Mouse (Mus musculus) brain, embryonic 18.5 days (tissue): ENCODE measurements around the gene Asb3.
A peak's percentile ranks its signal among the peaks of the same experiment; 100 is the strongest.

Source experiments
- DNase-seq: peaks from one replicate; pipeline ENCODE4 v3.0.0-alpha.2; 2012; ENCODE audit warnings: low read depth, low spot score

The Asb3 gene

DNA sequence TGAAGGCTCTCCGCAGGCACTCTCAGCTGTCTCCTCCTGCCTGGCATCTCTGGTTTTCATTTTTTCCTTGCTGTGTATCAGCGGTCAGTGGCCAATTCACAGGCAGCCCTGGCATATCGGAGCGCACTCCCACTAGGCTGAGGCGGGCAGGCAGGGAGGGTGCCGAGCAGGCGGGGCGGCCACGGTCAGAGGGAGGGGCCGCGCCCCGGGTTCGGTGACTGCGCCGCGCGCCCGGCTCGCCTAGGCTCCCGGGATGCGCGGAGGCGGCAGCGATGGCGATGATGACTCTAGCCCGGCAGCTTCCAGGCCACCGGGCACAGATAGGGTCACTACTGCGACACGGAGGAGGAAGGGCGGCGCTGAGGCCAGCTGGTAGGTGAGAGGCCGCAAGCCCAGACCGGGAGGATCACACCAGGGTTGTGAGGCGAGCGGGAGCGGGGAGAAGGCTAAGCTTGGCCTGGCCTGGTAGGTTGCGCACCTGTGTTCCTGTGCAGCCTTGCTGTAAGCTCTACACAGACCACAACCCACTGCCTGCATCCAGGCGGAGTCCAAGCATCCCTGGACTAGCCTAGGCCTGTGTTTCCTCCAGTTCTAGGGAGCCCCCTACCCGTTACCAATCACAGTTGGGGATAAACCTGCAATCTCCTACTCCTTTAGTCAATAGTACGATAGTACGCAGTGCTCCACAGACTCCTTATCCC lies at the start of gene Asb3, which contains the start of gene Gpr75:
Asb3 (plus strand) TSS at position 246 of the 701 bp plus-strand sequence.
Gpr75 (plus strand) TSS at position 188 of the 701 bp plus-strand sequence.
- peak; percentile 36 for DNase-seq

DNA sequence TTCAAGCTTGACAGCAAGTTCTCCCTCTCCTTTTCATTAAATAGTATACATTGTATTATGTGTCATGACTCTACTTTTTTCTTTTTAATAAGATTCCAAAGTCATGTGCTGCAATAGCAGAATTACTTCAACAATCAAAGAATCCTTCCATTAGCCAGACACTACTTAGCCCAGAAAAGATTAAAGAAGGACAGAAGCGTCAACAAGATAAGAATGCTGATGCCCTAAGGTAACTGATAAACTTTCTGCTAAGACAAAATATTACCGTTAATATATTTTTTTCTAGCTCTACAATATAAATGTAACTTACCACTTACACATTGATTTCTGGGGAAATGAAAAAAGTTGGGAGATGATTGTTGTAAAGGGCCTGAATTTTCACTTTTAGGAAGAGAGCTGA lies 46.4 kb upstream of the Asb3 start:
- DNase-seq: no peak

DNA sequence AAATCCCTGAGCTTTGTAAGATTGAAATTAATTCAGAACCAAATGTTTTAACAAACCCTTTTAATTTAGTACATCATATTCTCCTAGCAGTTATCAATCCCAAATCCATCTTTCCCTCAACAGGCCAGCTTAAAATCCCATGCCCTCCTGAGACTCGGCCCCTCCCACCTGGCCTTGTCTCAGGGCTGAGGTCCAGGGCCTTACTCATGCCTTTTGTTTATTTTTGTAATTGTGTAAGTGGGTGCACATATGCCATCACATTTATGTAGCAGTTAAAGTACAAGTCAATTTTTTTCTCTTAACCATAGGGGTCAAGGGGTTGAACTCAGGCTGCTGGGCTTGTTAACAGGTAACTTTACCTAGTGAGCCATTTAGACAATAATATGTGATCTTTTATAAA lies 40.9 kb upstream of the Asb3 start:
- DNase-seq: no peak

DNA sequence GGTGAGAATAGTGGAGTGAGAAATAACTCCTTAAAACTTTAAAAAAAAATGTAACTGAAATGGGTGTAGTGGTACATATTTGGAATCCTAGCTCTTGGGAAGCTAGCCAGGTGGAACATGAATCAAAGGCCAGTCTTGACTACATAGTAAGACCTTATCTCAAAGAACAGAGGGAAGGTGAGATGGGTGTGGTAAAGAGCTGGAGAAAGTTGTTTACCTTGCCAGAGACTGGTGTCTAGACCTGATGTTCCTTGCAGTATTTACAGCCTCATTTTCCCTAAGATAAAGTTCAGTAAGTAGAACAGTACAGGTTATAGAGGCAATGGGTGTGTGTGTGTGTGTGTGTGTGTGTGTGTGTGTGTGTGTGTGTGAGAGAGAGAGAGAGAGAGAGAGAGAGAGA lies 12.8 kb upstream of the Asb3 start:
- DNase-seq: no peak

DNA sequence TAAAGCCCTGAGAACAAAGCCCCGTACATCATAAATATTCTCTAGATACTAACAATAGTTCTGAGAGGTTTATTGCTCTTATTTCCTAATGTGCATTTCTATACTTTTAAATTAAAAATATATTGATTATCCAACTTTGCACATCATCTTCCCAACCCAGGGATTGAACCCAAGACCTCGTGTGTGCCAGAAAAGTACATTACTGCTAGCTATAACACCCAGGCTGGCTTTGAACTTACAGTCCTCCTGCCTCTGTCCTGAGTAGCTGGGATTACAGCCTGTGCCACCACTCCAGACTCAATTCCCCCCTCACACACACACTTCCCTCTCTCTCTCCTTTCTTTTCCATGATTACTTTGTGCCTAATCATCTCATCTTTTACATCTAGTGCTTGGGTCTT lies 2.9 kb downstream of the Asb3 start:
- no peak for DNase-seq

DNA sequence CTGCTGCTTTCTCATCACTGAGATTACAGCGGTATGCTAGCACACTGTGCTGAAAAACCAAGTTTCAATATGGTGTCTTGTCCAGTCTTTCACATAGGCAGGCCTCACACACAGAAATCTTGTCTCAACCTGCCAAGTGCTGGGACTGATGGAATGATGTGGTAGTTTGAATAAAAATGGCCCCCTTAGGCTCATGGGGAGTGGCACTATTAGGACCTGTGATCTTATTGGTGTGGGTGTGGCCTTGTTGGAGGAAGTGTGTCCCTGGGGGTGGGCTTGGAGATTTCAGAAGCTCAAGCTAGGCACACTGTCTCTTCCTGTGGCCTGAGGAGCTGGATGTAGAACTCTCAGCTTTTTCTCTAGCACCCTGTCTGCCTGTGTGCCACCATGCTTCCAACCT lies 11.0 kb downstream of the Asb3 start:
- DNase-seq: no peak

DNA sequence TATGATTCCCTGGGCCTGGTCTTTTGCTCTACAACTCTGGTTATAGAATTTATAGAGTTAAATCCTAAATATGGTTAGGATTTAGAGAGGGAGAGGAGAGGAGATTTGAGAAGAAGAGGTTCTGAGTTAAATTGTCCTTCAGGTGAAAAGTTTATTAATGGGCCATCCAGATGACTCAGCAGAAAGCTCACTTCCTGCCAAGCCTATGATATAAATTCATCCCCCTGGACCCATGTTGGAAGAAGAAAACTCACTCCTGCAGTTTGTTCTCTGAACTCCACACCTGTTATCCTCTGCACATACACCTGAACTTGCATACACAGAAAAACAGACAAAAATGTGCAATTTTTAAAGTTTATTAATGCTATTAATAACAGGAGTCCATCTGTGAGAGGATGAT lies 14.1 kb downstream of the Asb3 start:
- DNase-seq: no peak

DNA sequence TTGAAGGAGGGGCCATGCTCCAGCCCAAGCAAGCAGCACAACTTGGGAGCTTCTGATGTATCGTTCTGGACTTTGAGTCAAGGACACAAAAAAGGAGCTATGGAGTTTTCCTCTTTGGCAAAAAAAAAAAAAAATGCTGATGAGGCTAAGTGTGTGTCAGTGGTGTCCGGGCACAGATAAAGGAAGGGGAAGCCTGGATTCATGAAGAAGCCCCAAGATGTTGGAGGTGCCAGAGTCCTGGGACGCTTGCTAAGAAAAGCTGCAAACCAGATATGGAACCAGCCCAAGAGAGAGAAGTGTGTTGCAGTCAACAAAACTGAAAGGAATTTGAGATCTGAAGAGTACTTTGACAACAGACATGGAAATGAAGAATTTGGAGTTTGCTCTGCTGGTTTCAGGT lies 27.1 kb downstream of the Asb3 start:
- DNase-seq: no peak

DNA sequence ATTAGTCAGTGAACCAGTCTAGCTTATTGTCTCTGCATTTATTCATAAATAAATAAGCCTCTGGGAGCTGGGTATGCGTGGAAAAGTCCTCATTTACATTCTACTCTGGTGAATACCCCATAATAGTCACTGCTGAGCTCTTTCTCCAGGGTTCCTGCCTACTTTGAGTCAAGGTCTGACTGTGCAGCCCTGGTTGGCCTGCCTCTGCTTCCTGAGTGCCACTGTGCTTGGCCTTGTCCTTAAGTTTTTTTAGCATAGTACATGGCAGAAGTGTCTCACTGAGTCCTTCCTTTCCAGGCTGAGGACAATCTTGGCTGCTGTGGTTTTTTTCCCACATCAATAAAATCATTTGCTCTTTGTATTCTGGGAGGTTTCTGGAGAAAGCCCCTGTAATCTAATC lies 35.4 kb downstream of the Asb3 start:
- DNase-seq: no peak

DNA sequence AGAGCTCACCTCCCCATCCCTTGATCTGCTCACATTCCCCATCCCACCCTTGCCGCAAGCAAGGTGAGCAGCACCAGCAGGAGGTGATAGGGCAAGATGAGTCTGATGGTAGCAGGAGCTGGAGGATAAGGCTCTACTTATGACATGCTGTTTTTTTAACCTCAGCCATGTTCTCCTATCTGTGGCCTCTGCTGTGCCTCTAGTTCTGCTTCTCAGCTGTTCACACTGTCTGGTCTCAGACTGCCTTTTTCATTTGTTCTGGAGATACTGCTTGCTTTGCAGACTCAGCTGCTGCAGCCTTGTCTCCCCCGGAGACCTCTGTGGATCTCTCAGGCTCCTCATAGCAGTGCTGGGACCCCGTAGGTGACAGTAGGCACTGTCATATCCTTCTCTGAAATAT lies 38.1 kb downstream of the Asb3 start:
- DNase-seq: no peak

DNA sequence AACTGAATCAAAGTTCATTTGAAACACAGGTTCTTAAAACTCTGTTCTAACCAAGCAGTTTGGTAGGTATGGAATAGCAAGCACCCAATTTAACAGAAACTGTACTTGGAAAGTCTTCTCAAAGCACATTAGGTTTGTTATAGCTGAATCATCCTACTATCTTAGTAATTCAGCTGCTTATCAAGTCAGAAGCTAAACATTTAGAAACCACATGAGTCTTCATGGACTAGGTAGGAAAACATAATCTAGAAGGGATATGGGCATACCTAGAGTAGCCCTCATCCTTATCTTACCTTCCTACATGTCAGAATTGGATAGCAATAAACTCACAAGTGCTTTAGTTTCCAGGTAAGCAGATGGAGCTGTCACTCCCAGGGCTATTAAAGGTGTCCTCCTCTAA lies 42.9 kb downstream of the Asb3 start:
- no peak for DNase-seq

DNA sequence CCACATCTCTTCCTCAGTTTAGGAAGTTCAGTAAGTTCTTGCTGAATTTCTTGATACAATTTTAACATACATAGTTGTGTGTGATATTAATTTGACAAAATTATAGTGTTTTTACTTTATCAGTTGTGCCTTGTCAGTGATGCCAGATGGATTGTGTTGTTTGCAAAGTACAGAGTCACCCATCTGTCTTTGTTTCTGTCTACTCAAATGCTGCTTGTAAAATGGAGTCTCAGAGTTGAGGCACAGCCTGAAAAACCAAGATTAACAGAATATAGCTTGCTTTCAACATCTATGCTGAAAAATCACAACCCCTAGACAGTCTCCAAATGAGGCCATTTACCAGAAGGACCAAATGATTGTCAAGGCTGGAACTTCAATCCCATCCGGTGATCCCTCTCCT lies 43.3 kb downstream of the Asb3 start:
- no peak for DNase-seq

DNA sequence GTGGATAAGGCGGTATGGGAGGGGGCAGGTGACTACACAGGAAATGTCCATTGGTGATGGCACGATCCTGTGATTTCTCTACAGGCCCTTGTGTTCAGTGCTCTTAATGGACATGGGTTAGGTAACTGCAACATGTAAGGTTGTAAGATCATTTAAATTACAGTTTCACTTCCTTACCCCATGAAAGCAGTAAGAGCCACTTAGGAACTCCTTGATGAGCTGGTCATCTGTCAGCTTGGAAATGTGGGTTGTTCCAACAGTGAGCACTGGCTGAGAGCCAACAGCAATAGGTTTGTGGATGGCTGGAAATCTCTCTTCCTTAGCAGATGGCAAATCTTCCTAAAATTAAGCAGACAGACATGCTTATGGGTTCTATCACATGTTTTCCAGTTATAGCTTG lies 58.3 kb downstream of the Asb3 start:
- no peak for DNase-seq

DNA sequence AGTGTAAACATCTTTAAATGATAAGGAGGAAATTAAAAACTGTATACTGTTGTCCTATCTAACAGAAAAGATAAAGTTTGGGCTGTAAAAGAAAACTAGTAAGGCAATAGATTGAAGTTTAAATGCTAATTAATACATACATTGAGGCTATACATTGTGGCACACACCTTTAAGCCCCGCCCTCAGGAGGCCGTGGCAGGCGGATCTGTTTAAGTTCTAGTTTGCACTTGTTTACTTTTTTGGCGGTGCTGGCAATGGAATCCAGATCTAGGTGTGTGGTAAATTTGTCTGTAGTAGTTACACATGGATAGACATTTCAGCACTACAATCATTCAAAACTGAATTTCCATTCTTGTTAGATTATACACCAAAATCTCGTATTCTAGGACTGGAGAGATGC lies 67.6 kb downstream of the Asb3 start:
- DNase-seq: no peak

DNA sequence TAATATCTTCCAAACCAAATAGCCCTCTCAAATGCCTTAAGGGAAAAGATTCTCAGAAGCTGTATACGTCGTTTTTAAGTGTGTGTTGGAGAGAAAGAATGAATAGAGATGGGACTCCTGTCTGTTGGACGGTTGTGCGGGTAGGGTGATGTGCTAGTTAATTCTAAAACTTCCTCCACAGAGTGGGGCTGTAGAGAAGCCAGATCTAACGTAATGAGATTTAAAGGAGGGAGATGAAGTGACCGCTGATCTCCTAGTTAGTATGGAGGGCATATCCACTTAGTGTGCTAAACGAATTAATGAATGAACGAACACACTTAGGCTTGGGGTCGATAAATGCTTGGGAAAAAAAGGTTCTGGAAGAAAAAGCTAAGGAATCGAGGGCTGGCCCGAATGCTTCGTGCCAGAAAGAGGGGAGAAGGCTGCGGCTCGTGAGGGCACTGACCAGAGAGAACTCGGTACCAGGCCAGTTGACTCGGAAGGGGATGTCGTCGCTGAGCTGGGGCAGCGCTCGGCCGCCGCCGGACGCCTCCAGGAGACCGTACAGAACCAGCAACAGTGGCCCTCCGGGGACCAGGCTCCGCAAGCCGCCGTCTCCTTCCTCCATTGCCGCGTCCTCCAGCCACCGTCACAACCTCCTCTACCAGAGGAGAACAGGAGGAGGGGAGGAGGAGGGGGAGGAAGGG lies 68.4 kb downstream of the Asb3 start:
- peak; percentile 3 for DNase-seq

DNA sequence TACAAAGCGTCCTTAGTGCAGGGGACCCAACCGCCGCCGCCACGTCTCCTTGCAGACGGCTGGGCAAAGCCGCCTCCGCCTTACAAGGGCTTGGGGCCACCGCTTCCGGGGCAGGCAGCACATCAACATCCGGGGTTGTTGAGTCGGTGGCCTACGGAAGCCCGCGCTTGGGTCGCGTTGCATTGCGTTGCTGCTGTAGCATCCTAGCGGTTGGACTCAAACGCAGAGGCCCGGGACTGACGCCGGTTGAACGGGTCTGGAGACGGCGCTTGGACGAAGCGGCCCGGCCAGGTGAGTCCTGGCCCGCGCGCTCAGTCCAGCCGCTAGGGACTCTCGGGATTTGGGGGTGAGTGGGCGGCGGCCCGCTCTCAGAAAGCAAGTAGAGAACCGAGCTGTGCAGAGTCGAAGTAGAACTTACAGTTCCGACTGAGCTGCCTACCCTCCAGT lies 69.1 kb downstream of the Asb3 start, which contains the start of gene Erlec1:
Erlec1 (minus strand) TSS at position 57 of the 447 bp plus-strand sequence.
- DNase-seq: peak; percentile 86

DNA sequence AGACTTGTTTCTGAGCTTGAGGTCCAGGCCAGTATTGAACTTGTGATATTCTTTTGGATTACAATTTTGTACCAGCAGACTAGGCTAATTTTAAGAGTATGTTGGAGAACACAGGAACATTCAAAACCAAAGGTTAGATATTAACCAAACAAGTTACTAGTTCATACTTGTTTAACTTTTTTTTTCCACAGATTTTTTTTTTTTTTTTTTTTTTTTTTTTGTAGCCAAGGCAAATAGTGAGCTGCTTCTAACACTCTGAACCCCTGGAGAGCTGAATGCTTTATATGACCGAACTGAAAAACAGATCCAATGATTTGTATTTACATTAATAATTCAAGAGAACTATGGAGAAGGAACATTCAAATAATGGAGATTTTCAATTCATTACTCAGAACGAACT lies 100.0 kb downstream of the Asb3 start:
- DNase-seq: no peak

DNA sequence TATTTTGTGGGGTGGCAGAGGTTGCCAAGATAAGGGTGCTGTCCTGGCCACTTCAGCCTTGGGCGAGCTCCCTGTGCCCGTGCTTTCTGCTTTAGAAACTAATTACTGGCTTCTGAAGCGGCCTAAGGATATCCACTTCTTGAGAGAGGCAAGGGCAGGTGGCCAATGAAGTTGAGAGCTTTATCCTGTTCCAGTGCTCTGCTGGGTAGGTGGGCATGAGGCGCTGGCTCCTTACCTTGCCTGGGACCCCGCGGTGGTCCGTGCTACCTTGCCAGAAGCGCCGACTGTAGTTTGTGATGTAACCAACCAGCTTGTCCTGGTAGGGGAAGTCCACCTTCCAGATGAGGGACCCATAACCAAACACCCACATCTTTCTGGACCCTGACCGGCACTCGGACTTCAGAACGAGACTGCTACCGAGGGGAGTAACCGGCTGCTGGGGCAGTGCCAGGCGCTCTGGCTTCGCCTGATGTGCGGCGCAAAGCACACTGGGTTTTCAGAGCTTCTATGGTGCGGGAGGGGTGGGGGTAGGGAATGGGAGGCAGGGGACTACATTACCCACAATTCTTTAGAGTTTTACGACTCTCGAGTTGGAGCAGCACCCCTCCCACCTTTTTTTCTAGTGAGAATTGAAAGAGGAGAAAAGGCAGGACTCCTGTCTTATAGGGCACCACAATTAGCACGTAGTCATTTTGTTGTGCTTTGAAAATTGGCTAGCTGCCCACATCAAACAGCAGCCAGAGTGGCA lies 100.8 kb downstream of the Asb3 start, which contains the start of gene Chac2:
Chac2 (minus strand) TSS at position 474 of the 748 bp plus-strand sequence.
- peak; percentile 86 for DNase-seq

DNA sequence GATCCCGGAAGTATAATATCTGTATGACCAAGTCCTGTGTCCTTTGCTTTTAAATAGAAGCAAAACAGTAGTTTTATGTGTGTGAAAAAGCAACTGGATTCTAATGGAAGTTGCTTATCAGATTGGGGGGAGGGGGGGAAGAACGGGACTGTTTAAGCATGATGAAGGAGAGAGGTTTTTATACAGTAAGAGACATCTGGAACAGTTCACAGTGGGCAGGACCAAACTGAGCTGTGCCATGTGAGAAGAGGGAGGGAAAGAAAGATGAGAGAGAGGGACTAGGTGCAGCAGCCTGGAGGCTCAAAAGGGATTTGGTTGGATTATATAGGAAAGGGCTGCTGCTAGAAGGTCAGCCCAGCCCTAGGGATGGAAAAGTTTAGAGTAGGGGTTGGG lies 101.4 kb downstream of the Asb3 start:
- DNase-seq: no peak

DNA sequence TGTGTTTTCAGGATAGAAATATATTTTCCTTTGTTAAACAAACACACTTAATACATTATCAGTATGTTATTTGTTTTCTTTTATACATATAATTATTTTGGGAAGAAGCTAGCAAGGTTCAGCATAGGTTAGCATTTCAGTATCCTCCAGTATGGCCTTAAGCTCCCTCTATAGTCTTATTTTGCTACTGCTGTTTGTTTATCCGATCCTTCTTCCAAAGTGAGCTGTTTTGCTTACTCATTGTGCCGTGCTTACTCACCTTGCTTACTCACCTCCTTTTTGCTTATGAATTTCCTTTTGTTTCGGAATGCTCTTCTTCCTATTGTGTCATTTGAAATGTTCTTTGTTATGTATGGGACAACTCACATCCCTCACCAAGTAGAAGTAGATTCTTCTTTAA lies 111.5 kb downstream of the Asb3 start:
- no peak for DNase-seq

DNA sequence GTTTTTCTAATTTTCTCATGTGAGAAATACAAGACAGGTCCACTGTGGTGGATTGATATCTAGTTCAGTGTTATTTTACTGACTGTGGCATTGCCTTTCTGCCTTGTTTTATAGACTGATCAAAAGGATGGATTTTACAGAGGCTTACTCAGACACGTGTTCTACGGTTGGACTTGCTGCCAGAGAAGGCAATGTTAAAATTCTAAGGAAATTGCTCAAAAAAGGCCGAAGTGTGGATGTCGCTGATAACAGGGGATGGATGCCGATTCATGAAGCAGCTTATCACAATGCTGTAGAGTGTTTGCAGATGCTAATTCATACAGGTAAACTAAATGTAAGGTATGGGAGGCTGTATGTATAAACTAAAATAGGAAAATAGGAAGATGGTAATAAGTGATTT lies 113.0 kb downstream of the Asb3 start:
- DNase-seq: no peak

DNA sequence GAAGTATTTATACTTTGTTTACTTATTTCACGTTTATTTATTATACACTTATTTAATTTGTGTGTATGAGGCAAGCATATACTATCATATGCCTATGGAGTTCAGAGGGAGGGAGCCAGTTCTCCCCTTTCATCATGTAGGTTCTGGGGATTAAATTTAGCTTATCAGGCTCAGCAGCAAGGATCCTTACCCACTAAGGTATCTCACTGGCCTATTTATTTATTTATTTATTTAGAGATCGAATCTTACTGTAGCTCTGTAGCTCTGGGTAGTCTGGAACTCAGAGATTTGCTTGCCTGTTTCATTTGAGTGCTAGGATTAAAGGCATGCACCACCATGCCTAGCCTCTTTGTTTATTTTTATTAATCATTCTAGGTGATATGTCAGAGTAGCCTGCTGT lies 113.5 kb downstream of the Asb3 start:
- DNase-seq: no peak
